Mouse (Mus musculus) E14TG2a.4 (cell line): ENCODE results near the gene Rgs3.

ENCODE experiments used
- CTCF ChIP-seq: conservative IDR thresholded peaks from 2 replicates; pipeline ENCODE4 v1.5.1; 2014; ENCODE audit warnings: low read length
- NANOG ChIP-seq: IDR thresholded peaks from 2 replicates; pipeline ENCODE4 v1.6.1; 2014; ENCODE audit warnings: borderline replicate concordance, low read length, mixed read lengths
- POU5F1 ChIP-seq: IDR thresholded peaks from 2 replicates; pipeline ENCODE4 v1.6.1; 2014; ENCODE audit warnings: low read length, borderline replicate concordance

- TF ChIP-seq CTCF (no peak), NANOG (no peak), POU5F1 (no peak)
Measured at GRCm38 (mm10) chr4:62619965-62620244, 60.3 kb downstream of the Rgs3 start.
